Mouse (Mus musculus) c-Kit-positive CD71-positive TER-119-negative erythroid progenitor cells, embryonic 14.5 days (primary cell): ENCODE measurements around the gene Atp1b1.

Experiments used
- DNase-seq: peaks from one replicate; pipeline ENCODE4 v3.0.0-alpha.2; 2013; ENCODE audit warnings: low read depth

The Atp1b1 gene

GRCm38 (mm10) chr1:164395131-164395780, 62.9 kb downstream of the Atp1b1 start:
- DNase-seq = no peak

GRCm38 (mm10) chr1:164392176-164392575, 66.0 kb downstream of the Atp1b1 start:
- no peak for DNase-seq

- no peak for DNase-seq
Measured at GRCm38 (mm10) chr1:164389743-164390142, 68.4 kb downstream of the Atp1b1 start.
